Mouse (Mus musculus): ENCODE data around the gene Snhg11.
A peak's percentile ranks its signal among the peaks of the same experiment; 100 is the strongest.
"Not testable (repeated sequence)": the region's sequence is repeated elsewhere in the genome, so short reads cannot be mapped to it uniquely, and the experiment has no call there.

Snhg11 gene

DNA sequence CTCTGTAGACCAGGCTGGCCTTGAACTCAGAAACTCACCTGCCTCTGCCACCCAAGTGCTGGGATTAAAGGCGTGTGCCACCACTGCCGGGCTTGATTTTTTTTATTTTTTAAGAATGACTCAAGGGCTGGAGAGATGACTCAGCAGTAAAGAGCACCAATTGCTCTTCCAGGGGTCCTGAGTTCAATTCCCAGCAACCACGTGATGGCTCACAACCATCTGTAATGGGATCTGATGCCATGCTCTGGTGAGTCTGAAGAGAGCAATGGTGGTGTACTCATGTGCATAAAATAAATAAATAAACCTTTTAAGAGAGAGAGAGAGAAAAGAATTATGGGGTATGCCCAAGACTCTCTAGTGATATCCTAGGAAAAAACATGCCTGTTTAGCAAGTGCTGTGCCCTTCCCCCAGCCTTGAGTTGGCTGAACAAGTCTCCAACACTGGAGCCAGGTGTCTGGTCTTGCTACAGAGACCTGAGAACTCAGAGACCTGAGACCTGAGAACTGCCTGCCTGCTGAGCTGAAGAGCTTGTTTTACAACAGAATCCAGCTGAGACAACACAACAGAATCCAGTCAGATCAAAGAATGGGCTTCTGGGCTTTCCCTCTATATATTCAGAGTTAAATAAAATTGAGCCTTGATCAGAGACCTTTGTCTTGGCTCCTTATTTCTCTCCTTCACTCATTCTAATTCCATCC is 5.8 kb upstream of the Snhg11 start:
- no peak for DNase-seq (ENCODE audit: low read depth)

- DNase-seq (ENCODE audit: low read depth): no peak
Observed at GRCm38 (mm10) chr2:158370173-158370550, 5.3 kb upstream of the Snhg11 start.

GRCm38 (mm10) chr2:158373061-158373460 is 2.4 kb upstream of the Snhg11 start:
- no peak for DNase-seq (ENCODE audit: low read depth)

DNA sequence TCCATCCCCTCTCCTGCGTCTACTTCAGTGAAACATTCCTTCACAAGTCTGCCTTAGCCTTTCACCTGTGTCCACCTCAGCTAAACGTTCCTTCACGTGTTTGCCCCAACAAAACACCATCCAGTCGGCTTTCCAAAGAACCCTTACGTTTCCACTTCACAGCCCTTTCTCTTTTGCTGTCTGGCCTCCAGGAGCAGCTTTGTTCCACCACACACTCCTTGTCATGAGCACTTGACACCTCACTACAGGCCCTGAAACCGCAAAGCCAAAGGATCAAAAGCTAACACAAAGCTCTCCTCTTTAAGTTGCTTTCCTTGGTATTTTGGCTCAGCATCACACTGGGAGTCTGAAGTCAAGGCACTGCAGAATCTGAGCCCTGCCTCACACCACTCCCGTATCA is 1.9 kb upstream of the Snhg11 start:
- no peak for DNase-seq (ENCODE audit: low read depth)

DNA sequence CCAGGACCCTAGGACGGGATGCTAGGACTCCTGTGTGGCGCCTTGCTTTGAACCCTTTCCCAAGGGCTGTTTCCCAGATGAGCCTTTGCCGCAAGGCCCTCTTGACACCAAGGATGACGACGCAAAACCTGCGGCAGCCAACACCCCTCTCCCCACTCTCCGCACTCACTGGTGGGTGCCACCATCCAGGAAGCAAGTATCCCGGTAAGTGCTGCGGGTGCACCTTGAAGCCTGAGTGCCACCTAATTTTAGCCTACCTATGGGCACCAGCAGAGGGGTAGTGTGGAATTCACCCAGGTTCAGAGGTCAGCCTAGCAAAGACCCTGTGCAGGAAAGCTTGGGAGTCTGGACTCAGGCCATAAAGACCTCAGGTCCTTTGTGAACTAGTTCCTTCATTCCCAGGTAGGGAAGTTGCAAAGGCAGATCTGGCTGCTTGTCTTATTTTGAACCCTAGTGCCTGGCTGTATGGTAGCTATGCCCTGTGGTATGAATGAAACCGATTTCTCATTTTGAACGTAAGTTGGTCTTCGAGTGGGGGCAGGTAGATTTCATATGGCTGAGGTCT is 767 bp downstream of the Snhg11 start:
- no peak for DNase-seq (ENCODE audit: low read depth)

- no peak for DNase-seq (ENCODE audit: low read depth)
Observed at GRCm38 (mm10) chr2:158376798-158377197, 1.4 kb downstream of the Snhg11 start.

GRCm38 (mm10) chr2:158377811-158378210 is 2.4 kb downstream of the Snhg11 start:
- DNase-seq (ENCODE audit: low read depth): no peak

DNA sequence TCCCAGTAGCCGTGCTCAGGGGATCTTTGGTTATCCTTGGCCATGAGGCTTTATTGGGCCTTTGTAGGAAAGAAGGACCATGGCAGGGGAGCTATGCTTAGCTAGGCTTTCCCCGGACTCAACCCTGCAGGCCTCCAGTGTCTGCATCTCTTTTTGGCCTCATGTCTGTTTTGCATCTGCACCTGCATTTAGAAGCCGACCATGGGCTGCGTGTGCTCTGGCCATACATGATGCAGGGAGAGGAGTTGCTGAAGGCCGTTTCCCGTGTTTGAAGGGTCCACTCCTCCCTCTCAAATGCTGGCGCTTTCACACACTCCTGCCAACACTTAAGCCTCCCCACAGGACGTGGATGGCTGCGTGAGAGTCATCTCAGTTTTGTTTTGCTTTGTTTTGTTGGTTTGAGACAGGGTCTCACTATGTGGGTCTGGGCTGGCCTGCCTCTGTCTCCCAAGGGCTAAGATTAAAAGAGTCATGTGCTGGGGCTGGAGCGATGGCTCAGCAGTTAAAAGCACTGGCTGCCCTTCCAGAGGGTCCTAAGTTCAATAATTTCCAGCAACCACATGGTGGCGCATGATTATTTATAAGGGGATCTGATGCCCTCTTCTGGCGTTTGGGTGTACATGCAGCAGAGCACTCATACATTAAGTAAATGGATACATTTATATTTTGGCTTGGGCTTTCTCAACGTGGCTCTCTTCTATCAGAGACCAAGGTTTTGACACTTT is 4.1 kb downstream of the Snhg11 start:
- peak; percentile 87 for DNase-seq (ENCODE audit: low read depth)

- no peak for DNase-seq (ENCODE audit: low read depth)
Observed at GRCm38 (mm10) chr2:158386072-158386471, 10.6 kb downstream of the Snhg11 start.

DNA sequence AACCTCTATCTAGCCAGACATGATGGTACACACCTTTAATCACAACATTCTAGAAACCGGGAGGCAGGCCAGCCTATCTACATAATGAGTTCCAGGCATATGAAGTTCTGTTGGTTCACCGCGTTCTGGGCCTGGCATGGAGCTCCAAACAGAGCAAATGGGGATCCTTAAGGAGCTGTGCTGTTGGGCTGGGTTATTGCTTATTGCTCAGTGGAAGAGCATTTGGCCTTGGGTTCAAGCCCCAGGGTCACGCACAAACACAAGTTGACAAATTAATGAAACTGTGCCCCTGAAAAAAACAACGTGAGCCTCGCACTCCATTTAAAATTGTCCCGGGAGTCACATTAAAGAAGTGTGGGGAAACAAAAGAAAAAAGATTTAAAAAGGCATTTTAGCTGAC is 14.0 kb downstream of the Snhg11 start:
- DNase-seq (ENCODE audit: low read depth): no peak

GRCm38 (mm10) chr2:158396369-158396768 is 20.9 kb downstream of the Snhg11 start:
- DNase-seq (ENCODE audit: low read depth): no peak

DNA sequence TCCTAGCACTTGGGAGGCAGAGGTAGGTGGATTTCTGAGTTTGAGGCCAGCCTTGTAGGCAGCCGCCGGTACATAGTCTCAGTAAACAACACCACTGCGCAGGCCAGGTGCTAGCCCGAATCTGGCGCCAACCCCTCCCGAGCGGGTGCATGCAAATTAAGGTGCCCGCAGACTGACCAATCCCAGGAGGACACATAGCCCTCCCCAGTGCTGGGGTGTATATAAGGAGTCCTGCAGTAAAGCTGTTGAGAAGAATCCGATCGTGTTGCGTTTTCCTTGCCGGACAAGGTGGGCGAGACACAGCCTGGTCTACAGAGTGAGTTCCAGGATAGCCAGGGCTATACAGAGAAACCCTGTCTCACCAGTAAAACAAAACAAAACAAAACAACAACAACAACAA is 21.7 kb downstream of the Snhg11 start:
- DNase-seq (ENCODE audit: low read depth): not testable (repeated sequence)

DNA sequence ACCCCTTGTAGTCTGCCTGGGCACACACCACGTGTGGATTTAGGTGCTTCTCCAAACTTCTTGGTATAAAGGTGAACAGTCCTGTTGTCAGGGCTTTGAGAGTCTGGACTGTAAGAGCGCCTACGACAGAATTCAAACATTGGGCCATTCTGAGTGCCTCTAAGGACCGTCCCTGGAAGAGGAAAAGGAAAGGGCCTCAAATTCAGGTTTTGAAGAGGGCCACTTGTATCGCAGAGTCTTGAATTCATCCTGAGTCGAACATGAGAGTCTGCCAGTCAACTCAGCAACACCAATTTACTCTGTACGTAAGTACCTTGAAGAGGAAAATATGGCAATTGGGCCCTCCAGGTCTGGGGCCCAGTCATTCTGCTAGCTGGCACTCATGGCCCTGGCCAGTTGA is 27.5 kb downstream of the Snhg11 start:
- no peak for DNase-seq (ENCODE audit: low read depth)

GRCm38 (mm10) chr2:158408997-158409594 is 33.7 kb downstream of the Snhg11 start:
- DNase-seq (ENCODE audit: low read depth): no peak

DNA sequence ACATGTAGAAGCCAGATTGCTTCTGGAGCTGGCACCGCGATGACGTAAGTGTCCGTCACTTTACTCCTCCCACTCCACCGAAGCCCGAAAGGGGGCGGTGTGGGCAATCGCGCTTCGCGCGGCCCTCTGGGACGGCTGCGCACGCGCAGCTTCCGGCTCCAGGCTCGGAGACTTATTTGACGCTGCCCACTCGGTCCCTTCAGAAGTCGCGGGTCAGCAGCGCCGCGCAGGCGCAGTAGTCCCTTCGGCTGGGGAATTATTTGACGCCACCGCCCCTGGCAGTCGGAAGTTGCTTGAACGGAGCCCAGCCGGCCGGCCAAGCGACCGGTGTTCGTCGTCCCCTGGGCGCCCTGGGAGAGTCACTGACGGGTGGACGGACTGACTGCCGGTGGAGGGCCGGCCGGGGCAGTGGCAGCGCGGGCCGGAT is 34.2 kb downstream of the Snhg11 start, which contains the start of gene Ralgapb:
Gene Ralgapb, plus strand, starts transcription at position 254 of the 427 bp plus-strand sequence.
- peak; percentile 100 for DNase-seq (ENCODE audit: low read depth)

DNA sequence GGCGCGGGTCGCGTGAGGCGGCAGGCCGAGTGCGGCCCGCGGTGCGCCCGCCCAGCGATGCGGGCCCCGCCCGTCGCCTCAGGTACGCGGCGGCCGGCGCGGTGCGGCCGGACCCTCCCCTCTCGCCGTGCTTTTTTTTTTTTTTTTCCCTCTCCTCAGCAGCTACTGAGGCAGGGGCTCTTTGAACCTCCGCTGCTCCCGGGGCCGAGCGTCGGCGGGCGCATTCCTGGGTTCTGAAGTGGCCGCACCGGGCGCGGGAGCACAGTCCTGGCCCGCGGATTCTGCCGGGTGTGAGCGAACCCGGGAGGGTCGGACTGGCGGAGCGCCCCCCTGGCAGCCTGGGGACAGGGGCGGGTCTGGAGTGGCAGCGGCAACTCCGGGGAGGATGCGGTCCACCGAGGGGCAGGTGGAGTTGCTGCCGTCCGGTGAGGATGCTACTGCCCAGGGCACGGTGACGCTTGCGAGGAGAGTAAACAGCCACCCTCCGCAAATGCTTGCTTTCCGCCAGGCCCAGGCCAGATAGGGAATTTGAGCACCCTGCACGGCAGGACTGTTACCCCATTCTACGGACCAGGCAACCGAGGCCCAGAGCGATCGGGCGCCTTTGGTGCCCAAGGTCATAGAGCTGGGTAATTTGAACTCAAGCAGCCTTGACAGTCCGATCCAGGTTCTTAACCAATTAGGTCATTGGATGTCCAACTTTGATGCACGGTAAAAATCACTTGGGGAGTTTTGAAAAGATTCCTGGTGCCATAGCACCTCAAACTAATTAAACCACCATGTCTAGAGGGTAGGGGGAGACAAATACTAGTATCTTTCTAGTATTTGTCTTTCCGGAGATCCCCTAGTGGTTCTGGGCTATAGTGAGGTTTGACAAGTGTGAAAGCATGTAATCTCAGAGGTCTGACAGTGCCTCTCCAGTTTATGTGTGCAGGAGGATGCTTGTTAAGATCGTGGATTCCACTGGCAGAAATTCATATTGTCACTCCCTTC is 34.9 kb downstream of the Snhg11 start:
- DNase-seq (ENCODE audit: low read depth): no peak

GRCm38 (mm10) chr2:158413240-158413639 is 37.8 kb downstream of the Snhg11 start:
- no peak for DNase-seq (ENCODE audit: low read depth)

DNA sequence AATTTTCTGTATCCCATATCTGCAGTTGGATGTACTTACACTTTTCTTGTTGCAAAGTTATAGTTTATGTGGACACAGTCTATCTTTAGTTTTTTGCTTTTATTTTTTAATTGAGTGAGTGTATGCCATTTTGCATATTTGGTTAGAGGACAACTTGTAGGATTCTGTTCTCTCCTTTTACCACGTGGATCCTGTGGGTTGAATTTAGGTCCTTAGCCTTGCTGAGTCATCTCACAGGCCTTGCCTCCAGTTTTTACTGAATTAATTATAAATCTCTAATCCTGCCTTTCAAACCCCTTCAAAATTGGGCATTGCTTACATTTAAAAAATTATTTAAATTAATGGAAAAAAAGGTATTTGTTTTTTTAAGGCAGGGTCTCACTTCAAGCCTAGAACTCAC is 40.4 kb downstream of the Snhg11 start:
- DNase-seq (ENCODE audit: low read depth): no peak

DNA sequence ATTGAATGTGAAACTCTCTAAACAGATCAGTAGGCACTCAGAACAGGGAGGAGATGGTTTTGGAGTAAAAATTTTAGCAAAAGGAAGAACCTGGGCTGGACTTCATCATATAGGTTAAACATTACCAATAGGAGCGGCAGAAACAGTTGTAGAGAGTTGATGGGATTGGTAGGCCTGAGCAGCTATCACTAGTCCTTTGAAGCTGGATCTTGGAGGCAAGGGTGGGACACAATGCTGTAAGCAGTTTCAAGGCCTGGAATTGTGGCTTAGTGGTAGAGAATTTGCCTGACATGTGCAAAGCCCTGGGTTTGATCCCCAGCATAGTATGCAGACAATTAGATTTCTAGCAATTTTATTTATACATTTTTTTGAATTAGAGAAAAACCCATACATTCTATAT is 43.2 kb downstream of the Snhg11 start:
- DNase-seq (ENCODE audit: low read depth): no peak

Measured in naive thymus-derived CD4-positive, alpha-beta T cell, adult 2 months (primary cell).